Mouse (Mus musculus) gastrocnemius, postnatal 25 days (tissue): ENCODE results near the gene Pmvk. TPM values are rescaled to one million over a fixed set of nuclear protein-coding genes. Genes with fewer than 3 reads are reported as not detected.
A peak's percentile ranks its signal among the peaks of the same experiment; 100 is the strongest.
"Not testable (repeated sequence)": the region's sequence is repeated elsewhere in the genome, so short reads cannot be mapped to it uniquely, and the experiment has no call there.

Experiments
- DNase-seq: peaks from one replicate; pipeline ENCODE4 v3.0.0; 2022
- total RNA-seq, 2 experiments: library from RNA; stranded (reverse); gene quantifications; 1 replicate in 1 of 2; 2 replicates in 1 of 2; pipeline ENCODE4 v1.2.3; 2021

Gene Pmvk
- total RNA-seq, 2 experiments from 2014 or later, result 5.3 to 7.4 TPM

GRCm38 (mm10) chr3:89425876-89426275 lies 28.5 kb upstream of the Pmvk start:
- DNase-seq, result no peak

DNA sequence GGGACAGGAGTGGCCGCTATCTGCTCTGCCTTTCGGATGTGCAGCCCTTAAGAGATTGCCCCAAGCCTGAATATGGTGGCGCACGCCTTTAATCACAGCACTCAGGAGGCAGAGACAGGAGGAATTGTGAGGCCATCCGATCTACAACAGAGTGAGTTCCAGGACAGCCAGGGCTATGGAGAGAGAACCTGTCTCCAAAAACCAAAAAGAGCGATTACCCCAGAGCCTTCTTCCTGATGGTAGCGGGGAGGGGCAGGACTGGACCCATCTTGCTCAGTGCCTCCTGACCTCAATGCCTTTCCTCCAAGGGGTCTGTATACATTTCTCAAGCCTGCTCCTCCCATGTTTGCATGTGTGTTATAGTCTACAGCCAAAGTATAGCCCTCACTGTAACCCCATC lies 25.3 kb upstream of the Pmvk start:
- DNase-seq, result not testable (repeated sequence)

- peak; percentile 98 for DNase-seq
Observed at GRCm38 (mm10) chr3:89430171-89431159, 23.9 kb upstream of the Pmvk start, which contains the start of gene Pygo2. Gene Pygo2, plus strand, starts transcription at chr3:89430214.

DNA sequence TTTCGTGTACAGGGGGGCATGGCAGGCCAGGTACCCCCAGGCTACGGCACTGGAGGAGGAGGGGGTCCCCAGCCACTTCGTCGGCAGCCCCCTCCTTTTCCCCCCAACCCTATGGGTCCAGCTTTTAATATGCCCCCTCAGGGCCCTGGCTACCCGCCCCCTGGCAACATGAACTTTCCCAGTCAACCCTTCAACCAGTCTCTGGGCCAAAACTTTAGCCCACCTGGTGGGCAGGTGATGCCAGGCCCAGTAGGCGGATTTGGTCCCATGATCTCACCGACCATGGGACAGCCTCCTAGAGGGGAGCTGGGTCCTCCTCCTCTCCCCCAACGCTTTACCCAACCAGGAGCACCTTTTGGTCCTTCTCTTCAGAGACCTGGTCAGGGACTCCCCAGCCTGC lies 21.7 kb upstream of the Pmvk start:
- DNase-seq, result no peak

DNA sequence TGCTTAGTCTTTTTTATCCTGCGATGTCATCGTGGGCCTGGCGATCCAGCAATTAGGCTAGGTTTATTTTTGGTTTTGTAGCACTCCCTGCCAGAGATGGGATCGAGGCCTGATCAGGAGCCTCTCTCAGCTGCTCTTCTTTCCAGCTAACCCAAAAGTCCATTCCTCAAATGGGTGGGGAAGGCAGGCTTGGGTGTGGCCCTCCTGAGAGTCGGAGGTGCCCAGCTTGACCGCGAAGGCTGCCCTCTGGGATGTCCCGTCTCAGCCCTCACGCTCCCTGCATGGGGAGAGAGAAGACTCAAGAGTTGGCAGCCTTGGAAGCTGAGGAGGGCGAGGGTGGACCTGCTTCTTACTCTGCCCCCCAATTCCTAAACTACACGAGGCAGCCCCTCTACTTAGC lies 19.8 kb upstream of the Pmvk start:
- no peak for DNase-seq

GRCm38 (mm10) chr3:89435041-89435440 lies 19.3 kb upstream of the Pmvk start:
- DNase-seq, result no peak

DNA sequence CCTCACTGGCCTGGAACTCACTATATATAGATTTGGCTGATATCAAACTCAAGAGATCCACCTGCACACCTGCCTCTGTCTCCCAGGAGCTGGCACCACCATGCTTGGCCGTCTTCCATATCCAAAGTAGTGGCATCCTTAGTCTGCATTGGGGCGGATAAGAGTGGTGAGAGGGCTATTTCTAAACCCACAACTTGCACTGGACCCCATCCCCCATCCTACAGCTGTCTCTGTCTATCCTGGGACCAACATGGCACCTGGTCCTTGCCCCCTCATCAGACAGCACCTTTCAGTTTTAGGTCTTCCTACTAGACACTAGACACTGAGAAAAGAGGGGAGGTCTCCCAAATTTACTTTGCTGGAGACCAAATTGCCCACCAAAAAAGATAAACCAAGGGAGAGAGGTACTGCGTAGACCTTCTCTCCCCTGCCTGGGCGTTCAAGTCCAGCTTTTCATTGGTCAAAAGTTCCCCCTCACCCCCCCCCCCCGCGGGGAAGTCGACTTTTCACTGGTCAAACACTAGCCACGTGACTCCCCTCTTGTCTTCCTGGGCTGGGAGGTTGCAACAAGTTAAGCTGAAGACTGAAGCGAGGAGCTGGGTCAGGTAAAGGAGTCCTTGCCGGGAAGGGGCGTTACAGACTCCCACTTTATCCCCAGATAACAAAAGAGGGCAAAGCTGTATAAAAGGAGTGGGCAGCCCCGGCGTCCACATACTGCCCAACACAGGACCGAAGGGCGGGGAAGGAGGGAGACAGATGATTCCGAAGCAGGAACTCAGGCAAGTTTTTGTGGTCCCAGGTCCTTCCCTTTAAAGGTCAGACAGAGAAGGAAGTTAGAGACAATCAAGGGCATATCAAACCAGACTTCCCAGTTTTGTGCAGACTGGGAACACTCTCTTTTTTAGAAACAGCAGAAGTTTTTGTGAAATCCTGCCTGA lies 17.9 kb upstream of the Pmvk start, which contains the start of gene Pbxip1:
Gene Pbxip1, plus strand, starts transcription at position 531 of the 938 bp plus-strand sequence.
- peak; percentile 73 for DNase-seq

DNA sequence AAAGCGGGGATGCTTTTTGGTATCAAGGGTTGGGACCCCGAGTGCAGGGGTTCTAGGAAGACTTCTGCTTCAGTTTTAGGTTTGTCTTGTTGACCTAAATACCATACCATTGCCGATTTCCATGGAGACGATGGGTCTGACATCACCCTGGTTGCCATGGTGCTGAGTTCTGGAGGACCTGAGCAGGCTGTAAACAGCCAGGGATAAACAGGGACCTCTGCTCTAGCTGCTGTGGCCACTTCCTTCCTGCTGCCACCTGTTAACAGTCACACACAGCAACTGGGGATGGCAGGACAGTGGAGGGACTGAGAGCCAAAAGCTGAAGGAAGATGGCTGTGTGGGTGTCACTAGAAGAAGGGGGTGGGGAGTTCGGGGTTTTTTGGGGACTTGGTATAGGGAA lies 17.1 kb upstream of the Pmvk start:
- no peak for DNase-seq

DNA sequence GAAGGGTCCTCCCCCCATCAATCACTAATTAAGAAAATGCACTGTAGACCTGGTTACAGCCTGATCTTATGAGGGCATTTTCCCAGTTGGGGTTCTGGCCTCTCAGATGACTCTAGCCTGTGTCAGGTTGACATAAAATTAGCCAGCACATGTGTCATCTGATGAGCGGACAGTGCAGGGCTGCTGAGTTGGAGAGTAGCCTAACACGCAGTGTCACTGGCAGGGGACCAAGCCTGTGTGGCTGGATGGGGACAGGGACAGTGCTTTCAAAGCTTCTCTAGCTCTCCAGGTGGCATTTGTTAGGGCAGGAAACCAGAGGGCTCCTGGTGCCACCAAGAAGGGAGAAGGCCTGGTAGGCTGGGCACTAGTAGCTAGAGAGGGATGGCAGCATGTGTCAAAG lies 13.7 kb upstream of the Pmvk start:
- peak; percentile 81 for DNase-seq

GRCm38 (mm10) chr3:89448720-89449537 lies 5.4 kb upstream of the Pmvk start:
- DNase-seq, result peak; percentile 48

DNA sequence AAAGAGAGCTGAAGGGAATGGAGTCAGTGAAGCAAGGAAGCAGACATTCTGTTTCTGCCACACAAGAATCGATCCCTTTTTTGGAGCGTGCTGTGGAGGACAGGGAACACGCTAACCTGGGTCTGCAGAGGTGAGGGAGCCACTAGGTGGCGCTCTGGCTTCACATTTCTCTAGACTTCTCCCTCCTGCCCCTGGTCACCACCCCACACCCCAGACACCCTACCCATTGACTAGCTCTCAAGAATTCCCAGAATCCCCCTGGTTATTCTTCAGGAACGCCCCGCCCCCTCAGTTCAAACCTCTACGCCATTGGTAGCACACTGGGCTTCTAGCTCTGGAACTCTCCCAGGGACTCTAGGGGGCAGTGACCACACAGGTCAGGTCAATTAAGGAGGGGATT lies 4.8 kb upstream of the Pmvk start:
- peak; percentile 62 for DNase-seq

DNA sequence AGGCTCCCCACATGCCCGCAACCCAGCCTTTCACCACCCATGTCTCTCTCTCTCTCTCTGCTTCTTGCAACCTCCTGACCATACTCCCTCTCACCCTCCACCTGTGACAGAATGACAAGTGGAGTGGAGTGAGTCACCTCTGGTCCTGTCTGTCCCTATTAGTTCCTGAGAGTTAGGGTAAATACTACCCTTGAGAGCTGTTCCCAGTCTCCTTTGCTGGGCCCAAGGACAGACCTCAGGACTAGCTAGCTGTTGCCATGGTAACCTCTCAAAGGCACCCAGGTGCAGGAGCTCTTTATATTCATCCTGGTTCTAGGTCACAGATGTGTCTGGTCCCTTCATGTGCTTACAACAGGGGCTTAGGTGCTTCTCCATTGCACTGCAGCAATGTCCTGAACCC lies 2.4 kb upstream of the Pmvk start:
- no peak for DNase-seq

GRCm38 (mm10) chr3:89455786-89456285 lies 1.5 kb downstream of the Pmvk start:
- no peak for DNase-seq

DNA sequence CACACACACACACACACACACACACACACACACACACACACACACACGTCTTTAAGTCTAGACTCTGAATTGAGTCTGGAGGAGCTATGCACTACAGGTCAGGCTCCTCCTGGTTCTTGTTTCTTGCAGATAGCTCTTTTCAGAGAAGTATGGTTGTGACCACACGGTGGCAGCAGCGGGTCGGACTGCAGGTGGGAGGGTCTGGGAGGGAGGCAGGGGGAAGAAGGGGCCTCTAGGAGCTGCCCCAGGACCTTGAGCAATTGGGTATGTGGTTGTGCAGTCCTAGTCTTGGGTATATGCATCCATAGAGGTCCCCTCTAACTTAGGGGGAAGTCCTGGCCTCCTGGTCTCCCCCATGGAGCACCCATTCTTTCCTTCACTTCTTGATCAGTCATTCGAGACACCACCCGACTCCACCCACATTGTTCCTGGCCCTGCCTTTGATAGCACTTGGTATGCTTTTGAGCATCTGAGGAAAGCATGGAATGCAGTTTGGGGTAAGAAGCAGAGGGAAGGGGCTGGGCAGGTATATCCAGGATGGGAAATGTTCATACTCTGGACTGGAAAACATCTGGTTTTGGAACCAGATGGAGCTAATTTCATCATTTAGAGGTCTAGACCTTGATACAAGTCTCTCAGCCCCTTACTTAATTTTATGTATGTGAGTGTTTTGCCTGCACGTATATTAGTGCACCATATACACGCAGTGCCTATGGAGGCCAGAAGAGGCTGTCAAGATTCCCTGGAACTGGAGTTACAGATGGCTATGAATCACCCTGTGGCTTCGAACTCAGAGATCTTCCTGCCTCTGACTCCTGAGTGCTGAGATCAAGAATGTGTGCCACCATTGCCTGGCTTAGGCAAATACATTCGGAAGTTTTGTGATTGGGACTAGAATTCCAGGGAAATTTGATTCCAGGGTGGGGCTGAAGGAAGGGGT lies 2.7 kb downstream of the Pmvk start:
- no peak for DNase-seq

DNA sequence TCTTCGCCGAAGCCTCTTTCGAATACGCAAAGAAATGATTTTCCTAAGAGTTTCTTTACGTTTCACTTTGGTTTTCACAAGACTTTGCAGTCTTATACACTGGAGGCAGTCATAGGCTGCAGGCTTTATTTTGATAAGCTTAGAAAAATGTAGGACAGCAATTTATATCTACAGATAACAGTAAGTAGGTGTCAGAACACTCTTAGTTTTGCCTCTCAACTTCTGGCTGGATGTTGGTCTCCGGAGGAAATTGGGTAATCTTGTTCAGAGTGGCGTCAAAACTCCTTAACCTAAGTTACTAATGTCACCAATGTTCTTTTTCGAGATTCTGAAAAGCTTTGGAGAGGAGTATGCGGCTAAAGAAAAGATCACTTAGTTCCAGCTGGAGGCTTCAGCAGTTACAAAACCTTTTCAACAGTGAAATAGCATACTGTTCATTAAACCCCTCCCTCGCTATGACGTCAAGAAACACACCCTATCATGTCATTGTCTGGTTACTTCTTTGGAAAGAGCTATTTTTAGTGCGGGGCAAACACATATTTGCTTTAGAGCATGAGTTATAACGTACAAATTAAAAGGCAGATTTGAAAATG lies 4.1 kb downstream of the Pmvk start:
- no peak for DNase-seq

DNA sequence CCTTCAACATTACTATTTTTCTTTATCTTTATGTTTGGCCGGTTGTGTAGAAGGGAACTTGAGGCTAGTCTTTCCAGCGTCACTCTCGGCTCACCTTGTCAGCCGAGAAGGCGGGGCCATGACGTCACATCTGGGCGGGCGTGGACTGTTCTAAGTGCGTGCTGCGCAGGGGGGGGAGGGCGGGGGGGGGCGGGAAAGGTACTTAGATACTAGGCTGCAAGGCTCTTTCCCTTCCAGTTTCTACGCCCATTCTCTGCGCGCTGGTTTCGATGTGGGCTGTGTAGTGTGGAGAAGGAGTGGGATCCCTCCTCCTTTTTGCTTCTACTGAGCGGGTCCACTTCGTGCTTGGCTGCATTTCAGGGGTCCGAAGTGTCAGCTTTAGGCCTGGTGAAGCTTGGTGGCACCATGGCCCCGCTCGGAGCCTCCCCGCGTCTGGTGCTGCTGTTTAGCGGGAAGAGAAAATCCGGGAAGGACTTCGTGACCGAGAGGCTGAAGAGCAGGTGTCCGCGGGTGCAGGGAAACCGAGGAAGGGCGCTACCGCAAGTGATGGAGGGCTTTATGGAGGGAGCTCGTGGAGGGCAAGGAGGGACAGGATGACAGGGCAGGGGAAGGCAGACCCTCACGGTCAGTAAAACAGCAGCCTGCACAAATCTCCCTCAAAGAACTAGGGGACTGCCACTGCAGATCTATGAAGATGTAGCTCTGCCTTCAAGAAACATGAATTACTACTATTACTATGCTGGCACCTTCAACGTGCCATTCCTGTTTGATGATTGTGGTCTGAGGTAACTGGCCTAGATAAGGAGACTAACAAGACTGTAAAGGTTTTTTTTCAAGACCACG lies 4.8 kb downstream of the Pmvk start:
- peak; percentile 84 for DNase-seq

- peak; percentile 26 for DNase-seq
Observed at GRCm38 (mm10) chr3:89468268-89468667, 13.9 kb downstream of the Pmvk start.

GRCm38 (mm10) chr3:89472280-89472679 lies 17.9 kb downstream of the Pmvk start:
- DNase-seq, result no peak

GRCm38 (mm10) chr3:89473838-89474237 lies 19.5 kb downstream of the Pmvk start:
- DNase-seq, result no peak
